Mouse (Mus musculus): ENCODE results near the gene Kif26b.

DNA sequence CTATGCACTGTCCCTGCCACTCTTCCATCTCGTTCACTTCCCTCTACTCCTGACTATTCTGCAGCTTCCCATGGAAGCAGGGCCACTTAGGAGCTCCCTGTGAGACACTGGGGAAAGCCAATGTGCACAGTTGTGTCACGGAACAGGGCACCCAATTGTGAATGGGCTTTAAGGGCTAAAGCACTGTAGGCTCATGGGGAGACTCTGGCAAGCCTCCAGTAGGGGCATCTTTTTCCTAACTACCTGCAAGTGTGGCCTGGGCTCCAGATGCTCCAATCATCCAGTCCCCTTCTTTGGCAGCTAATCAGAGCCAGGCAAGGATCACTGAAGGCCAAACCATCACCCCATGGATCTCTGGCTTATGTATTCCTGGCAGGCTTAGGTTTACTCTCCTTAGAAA lies 191.9 kb downstream of the Kif26b start:
- TF ChIP-seq CTCF (IDR thresholded peaks at IDR 0.05; ENCODE audit: borderline replicate concordance, insufficient read depth, low read depth, low read length) (no peak), POLR2A (IDR thresholded peaks at IDR 0.05; ENCODE audit: borderline replicate concordance, insufficient read depth, low read length) (no peak)

Data from cerebellum, adult 2 months (tissue).